Mouse (Mus musculus): Measurements from ENCODE around the gene A830031A19Rik.
A peak's percentile ranks its signal among the peaks of the same experiment; 100 is the strongest.

Gene A830031A19Rik

DNA sequence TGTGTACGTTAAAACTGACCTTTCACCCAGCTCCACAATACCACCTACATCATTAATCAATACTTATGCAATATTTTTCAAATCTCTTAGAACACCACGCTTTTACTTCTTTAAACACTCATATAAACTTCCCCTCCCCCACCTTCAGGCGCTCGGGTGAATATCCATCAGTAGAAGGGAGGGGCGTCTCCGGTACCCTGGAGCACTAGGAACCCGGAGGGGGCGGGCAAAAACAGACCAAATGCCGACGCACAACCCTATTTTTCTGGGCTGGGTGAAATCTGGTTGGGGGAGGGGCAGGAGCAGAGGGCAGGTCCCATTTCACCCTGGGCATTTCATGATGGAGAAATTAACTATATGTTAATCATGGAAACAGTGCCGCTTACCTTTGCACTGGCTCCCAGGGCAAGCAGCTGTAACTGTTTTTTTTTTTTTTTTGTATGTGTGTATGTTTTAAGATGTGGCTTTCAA lies at the start of gene A830031A19Rik:
Gene A830031A19Rik, minus strand, starts transcription at position 421 of the 471 bp plus-strand sequence.
- DNase-seq: peak; percentile 73

DNA sequence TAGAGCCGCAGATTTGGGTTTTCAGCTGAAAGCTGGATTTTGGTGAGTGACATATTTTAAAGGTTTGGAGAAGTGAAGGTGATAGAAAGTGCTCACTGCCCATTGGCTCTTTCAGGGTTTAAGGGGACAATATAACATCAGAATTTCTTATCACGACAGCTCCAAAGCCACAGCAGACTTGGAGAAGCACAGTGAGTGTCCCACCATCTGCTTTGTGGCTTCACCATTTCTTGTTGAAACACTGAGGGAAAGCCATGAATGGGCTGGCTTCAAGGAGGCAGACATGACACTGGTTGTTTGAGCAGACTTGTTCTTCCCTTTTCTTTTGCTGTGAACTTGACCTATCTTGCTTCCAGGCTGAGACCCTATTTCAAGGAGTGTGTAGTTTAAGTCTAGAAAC lies 49.1 kb upstream of the A830031A19Rik start:
- no peak for DNase-seq

DNA sequence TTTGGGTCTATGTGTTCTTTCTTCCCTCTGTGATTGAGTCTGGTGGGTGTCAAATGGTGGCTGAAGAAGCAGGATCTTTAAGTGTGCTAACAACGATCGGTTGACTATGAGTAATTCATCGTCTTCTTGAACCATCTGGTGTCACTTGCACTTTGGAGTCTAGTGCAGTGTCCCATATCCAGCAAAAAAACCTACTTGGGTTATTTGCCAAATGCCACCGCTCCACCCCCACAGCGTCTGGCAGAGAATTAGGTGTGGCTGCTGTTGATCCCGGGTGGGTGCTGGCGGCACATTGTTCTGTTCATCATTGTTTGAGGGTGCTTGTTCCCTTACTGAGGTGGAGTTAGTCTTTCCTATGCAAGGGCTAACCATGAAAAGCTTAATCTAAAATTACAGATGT lies 48.0 kb upstream of the A830031A19Rik start:
- DNase-seq: no peak

DNA sequence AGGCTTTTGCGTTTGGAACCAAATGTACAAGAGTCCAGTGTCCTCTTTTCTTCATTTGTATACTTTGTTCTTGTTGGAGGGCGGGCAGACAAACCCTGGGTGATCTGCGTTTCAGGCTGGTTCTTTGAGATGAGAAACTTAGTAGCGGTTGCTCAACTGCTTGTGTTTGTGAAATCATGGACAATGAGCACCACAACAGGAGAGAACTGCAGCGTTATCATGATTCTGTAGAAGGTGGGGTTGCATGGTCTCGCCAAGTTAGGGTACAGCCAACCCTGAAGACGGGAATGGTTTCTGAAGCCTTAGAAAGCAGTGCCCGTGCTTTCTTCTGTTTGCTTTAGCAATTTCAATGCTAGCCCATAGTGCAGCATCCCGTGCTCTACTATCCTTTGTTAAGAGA lies 46.3 kb upstream of the A830031A19Rik start:
- no peak for DNase-seq

DNA sequence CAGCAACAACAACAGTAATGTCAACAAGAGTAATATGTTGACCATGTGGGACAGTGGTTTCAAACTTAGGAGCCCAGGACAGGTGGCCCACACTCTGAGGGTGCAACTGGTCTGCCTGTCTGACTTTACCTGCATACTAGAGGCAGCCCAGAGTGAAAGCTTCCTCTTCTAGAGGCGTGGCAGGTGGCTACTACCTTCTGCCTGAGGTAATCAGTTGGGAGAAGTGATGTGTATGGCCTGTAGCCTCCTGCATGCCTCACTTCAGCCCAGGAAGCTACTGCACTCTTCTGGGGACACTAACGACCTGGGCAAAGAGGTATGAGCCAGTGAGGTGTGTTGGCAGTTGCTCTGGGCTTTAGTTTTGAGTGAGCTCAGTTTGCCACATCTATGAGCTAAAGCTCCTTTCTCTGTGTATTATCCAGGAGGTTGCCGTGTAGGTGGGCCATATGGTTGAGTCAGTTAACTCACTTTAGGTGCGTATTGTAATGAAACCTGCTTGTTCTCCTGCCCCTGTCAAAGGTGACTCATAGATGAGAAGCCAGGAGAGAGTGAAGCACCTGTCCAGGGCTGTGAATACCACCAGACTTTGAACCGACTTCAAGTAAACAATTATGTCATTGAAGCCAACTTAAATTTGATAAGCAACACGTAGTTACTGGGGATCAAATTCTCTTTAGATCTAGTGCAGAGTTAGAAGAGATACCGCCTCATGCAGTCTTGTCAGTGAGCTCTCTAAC lies 41.9 kb upstream of the A830031A19Rik start:
- no peak for DNase-seq

DNA sequence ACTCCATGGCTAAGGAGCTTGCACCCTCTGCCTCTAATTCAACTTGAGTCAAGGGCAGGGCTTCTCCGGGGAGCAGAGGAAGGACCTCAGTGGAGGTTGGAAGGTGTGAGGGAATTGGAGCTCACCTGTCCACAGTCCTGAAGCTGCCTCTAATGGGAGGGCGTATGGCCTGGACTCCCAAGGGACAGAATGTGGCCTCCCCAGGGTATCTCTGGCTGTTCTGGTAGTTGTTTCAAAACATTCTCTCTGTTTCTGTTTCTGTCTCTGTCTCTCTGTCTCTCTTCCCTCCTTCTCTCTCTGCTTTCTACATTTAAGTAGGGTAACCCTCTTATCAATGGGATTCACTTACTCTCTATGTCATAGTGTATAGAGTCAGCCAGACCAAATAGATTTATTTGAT lies 41.2 kb upstream of the A830031A19Rik start:
- DNase-seq: no peak

DNA sequence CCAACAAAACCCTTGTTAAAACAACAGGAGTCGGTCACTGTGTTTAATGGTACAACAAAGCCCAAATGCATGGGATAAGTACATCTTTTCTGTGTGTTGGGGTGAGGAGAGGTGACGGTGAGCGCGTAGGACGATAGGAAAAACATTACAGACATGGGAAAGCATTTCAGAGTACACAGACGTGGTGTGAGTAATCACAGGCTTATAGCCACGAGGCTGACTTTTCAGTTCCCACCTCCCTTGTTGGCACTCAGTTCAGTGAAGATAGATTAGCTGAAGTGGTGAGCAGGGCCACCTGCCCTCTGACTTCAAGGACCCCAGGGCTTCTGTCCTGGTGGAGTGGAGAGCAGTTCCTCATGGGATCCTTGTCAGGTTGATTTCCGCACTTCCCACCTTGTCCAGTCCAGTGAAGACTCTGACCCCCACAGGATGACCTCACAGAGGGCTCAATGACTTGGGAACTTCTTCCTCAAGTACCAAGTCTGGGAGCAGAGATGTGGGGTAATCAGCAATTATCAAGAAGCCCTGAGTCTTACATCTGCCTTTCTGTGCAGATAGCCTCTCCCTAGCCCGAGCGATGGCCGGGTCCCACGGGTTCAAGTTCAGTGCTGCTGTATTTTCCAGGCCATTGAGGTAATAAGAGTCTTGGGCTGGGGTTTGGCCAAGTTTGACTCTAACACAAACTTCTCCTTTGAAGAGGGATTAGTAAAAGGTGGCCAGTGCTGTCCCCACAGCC lies 40.3 kb upstream of the A830031A19Rik start:
- DNase-seq: no peak

DNA sequence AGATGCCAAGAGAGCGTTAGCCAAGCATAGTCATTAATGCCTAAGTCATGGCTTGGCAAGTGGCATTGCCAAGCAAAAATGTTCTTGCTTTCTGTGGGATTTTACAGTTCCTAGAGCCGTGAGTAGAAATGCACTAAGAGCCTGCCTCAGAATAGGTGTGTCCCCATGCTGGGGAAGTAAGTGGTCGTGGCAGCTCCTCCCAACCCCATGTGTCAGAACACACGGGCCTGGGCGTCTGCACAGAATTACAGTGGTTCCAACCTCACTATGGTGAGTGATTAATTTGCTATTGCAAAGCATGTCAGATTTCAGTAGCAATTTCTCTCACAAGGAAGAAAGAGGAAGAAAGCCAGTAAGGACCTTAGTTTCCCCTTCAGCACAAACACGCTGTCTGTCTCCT lies 36.9 kb upstream of the A830031A19Rik start:
- DNase-seq: no peak

DNA sequence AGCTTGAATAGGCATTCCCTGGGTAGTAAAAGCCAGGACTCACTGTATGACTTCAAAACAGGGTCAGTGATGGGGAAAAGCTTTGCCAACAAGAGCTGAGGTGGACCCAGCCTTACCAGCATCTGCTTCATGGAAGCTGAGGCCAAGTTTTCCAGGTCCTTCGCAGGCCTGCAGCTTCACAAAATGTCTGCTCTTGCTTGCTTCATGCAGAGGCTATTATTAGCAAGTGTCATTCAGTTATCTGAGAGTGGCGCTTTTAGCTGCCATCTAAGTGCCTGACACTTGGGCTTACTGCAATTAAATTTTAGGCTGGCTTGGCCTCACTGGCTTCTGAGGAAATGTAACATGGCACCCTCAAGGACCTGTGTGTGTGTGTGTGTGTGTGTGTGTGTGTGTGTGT lies 35.3 kb upstream of the A830031A19Rik start:
- no peak for DNase-seq

DNA sequence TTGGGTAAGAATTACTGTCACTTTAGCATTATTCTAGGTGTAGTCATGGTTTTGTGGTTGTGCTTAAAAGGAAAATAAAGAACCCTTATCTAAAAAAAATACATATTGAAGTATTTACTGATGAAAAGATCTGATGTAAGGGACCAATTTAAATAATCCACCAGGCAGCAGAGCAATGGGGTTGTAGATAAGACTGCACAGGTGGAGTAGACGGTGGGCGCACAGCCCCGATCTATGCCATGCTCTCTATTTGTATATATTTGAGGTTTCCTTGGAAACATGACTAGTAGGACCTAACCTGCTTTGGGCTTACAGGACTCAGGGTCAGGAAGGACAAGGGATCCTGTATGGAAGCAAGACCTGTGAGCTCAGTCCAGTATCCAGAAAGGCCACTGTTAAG lies 34.5 kb upstream of the A830031A19Rik start:
- DNase-seq: no peak

DNA sequence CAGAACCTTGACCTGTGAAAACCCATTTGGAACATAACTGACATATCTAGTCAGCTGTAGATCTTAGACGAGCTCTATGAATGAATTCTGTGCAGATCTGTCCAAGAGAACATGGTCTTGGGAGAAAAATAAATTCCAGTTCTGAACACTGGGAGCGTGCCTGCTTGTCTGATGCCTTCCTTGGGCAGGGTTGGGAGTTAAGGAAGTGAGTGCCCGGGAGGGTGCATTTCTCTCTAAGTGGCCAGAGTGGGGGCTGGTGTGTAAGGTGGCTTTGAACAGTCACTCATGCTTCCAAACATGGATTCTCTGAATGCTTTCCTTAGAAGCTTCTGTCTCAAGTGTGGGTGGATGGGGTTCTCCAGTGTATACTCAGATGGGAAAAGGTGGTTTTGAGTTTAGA lies 34.1 kb upstream of the A830031A19Rik start:
- DNase-seq: no peak

DNA sequence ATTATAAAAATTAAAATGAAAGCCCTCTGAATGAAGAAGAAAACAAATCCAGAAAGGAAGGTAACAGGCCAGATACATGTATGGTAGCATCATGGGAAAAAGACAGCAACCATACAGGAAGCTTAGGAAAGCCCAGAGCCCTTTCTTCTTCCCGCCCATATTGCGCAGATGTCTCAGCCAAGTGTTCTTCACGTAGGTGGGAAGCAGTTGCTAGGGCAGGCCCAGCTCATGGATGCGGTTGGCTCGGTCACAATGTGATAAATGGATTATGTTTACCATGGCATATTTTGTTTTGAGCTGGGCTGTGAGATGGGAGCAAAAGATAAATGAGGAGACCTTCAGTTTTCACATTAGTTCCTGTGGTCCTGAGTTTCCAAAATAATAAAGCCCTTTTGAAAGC lies 32.6 kb upstream of the A830031A19Rik start:
- no peak for DNase-seq

DNA sequence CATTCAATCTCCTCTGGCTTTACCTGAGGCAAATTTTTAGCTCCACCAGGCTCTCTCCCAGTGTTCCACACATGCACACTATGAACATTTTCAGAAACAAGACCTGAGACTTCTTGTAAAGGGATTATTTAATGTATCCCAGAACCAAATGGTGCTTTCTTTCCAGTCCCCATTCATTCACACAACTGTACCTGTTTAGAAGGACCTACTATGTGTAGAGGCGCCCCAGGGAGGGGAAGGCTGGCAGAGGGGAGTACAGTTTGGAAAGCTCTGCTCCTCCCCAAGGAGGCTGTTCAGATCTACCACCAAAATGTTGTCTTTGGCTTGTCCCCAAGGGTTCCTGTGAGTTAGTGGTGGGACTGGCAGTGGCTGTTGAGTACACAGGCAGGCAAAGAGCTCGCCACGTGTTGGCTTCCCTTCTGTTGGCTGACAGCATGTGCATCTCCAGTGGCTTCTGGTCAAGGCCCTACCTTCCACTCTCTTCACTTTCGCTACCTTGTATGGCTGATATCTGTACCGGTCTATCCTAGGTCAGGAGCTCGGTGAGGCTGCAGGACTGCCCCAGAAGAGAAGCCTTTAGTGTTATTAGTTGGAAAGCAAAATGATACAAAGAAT lies 28.4 kb upstream of the A830031A19Rik start:
- no peak for DNase-seq

DNA sequence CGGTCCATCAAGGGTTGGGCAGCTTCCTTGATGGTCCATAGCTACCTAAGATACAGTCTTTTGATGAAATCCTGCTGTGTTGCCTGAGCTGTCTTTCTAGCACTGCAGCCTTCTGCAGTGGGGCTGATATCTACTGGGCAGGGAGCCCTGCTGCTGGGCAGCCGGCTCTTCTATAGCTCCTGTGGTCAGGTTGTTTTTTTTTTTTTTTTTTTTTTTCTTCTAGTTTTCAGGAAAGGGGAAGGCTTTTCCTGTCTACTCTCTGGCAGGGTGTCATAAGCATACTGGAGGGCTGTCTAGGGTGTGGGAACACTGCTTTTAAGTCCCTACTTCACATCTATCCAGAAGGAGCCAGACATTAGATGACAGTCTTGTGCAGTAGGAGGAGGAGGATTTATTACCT lies 27.5 kb upstream of the A830031A19Rik start:
- DNase-seq: no peak

DNA sequence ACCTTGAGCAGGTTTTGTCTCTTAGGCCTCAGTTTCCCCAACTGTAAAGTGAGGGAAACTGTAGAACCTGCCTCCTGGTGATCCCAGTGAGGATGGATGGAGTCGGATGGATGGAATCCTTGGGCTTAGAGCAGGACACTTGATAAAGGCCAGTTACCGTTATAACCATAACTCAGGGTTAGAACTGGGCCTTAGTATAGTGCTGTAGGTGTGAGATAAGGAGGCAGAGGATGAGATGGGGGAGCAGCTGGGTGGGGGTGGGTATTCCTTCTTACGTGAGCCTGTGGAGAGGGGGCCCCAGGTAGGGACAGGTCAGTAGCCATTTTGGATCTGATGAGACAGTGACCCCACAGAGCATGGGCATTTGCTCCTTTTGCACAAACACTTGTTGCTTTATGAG lies 26.8 kb upstream of the A830031A19Rik start:
- DNase-seq: peak; percentile 46

DNA sequence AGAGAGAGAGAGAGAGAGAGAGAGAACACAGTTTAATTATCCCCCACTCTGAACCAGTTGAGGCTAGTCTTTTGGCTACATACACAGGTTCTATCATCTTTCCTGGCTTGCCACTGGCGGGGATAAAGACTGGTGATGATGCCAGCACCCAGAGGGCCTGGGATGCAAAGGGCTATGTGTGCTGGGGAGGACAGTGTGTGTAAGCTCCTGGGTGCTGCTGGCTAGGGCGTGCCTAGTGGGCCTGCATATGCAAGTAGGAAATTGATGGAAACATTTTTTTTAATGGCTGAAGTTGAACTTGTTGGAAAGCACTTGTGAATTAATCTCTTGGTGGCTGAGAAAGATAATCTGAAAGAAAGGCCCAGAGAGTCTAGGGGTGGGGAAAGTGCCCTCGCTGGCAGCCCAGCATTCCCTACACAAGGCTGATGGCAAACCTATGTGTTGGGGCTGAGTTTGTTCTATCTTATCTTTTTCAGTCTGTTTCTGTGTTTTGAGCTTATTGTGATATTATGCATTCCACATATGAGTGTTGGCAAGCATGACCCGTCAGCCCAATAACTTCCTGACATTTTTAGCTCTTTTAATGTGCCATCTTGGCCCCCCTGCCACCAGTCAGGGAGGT lies 25.7 kb upstream of the A830031A19Rik start:
- DNase-seq: peak; percentile 59

DNA sequence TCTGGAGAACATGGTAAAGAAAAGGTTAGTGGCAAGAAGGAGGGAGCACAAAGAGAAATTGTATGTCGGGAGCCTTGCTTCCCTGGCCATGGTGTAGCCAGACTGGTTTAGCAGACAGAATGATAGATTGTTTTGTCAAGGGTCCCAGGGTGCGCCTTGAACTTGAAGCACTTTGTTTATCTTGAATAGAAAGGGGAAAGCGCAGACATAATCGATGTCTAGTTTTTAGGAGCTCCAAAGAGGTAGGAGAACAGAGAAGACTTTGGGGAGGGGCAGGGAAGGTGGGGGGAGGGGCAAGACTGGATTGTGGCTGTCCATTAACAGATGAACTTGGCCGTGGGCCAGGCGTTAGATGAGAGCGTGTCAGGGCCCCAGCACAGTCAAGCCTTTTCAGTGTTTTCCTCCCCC lies 25.0 kb upstream of the A830031A19Rik start:
- DNase-seq: peak; percentile 79

DNA sequence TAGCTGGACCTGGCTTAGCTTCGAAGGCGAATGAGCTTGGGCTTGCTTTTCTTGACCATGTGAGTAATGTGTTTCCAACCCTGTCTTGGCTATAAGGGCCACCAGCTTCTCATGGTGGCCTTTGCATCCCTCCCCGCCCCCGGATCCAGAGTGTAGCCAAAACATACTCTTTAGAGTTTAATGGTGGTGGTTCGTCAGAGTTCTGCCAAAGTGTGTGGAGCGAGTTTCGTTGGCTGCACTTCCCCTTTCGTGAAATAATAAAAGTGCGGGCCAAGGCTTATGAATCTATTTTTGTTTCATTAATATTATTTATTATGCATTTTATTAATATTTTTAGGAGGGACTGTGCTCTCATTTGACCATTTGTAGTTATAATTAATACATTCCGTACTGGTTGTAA lies 24.4 kb upstream of the A830031A19Rik start:
- no peak for DNase-seq

DNA sequence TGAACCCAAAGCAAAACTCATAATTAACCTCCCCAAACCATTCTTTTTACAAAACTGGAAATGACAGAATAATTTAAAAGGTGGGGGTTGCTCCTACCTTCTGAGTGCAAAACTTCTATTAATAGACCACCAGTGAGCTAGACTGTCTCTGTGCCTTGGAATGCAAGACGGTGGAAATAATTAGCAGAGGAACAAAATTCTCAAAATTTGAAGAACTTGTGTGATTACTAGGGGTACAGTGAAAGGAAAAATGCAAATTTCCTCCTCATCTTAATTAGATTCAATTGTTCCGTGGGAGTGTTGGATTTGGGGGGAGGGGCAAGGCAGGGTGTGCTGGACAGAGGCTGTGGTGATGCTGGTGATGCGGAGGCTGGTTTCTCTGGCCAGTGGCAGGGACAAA lies 23.8 kb upstream of the A830031A19Rik start:
- DNase-seq: no peak

DNA sequence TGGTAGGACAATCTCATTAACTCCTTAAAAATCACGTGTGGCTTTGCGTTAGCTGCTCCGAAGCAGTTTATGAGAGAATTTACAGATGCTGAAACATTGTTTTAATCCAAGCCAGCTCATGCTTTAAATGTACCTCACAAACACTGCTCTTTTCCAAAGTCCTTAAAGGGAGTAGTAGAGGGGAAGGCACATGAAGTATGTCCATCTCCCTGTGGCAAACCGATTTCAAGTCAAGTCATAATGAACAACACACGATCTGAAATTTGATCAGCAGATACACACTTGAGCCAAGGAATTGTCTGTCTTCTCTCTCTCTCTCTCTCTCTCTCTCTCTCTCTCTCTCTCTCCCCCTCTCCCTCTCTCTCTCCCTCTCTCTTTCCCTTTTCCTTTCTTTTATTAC lies 23.2 kb upstream of the A830031A19Rik start:
- DNase-seq: no peak

DNA sequence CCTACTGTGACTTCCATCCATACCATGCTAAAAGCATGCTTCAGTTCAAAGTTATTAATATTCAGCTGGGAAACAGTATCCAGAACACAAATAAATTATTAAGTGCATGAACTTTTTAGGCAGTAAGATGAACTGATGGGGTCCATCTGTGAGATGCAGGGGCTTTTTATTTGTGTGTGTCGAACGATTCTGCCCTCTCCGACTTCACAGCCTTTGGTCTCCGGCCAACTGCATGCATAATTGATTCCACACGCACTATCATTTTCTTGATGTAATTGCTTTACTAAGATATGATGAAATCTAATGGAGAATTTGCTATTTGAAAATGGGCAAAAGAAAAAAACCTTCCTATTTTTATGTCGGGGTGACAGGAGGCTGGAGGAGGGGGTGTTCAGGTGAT lies 22.2 kb upstream of the A830031A19Rik start:
- DNase-seq: no peak

DNA sequence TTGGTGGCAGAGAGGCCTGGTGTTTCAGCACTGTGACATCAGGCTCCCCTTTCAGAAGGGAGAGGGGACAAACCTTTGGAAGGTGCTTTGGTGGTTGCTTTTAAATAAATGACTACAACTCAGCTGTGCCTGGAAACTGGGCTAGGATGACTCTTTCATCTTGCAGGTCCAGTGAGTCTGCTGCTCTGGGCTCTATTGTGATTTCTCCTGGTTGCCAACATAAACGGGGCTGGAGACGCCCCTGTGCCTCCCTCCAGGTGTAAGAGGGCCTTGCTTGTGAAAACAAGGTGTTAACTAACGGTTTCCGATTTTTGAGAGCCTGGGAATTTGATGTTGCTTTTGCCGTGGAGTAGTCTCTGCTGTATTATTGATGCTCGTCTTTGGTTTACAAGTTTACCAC lies 21.6 kb upstream of the A830031A19Rik start:
- no peak for DNase-seq

DNA sequence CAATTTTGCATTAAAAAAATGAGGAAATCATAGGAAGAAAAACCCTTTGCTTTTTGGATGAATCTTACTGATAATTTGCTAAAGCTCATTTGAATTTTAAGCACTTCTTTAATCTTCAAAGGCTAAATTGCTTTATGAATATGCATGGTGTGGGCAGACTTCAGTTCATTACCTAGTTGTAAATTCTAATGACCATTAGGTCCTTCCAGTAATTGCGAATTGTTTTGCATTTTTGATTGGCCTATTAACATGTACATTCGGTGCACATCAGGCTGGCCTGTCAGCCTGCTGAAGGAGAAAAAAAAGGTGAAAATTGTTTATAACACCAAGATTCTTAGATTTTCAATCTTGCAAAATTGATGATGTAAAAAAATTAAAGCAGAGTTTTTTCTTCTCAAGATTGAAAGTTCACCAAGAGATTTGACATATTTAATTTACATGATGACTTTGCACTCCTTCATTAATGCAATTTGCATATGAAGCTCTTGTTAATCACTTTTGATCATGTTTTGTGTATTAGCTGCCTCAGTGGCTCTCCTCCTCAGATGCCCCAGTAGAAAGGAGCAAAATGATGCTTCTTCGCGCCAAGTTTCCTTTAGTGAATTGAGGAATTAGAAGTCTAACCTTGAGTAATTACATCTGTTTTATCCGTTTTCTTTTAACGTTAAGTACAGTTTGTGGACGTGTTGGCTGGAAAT lies 21.0 kb upstream of the A830031A19Rik start:
- no peak for DNase-seq
